Mouse (Mus musculus): ENCODE data around the gene Rfx5. TPM values are rescaled to one million over a fixed set of nuclear protein-coding genes. Genes with fewer than 3 reads are reported as not detected.

Rfx5 gene
- total RNA-seq, 2 experiments from 2014 or later: 5.8 to 7.2 TPM

GRCm38 (mm10) chr3:94974528-94975422, 20.9 kb downstream of the Rfx5 start, which contains the start of gene Pi4kb:
TSS of gene Pi4kb (plus strand) at chr3:94974731.
- DNase-seq: peak; percentile 83
- intact Hi-C loops (cut with DNase I; ENCODE audit: low total_unique reads): no loop called here

DNA sequence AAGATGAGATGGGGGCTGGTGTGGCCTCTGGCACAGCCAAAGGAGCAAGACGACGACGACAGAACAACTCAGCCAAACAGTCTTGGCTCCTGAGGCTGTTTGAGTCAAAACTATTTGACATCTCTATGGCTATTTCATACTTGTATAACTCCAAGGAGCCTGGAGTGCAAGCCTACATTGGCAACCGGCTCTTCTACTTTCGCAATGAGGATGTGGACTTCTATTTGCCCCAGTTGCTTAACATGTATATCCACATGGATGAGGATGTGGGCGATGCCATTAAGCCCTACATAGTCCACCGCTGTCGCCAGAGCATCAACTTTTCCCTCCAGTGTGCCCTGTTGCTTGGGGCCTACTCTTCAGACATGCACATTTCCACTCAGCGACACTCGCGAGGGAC, 30.4 kb downstream of the Rfx5 start:
- no peak for DNase-seq
- intact Hi-C loops (cut with DNase I; ENCODE audit: low total_unique reads): no loop called here

- intact Hi-C loops (cut with DNase I; ENCODE audit: low total_unique reads): no loop called here
- no peak for DNase-seq
Measured at GRCm38 (mm10) chr3:94985513-94985912, 31.6 kb downstream of the Rfx5 start.

DNA sequence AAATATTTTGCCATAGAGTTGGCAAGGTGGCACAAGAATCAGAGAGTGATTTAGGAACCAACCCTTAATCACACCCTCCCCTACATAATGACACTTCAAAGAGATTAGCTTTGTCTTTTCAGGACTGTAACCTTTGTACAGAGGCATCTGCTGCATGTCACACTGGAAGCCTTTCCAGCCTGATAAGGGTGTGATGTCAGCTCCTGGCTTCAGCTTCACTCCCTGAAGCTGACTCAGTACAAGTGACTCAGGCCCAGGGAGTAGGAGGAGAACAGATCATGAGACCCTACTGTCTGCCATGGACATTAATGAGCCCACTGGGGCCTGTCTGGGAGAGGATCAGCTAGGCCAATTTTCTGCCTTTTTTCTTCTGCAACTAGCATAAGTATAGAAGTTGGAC, 33.7 kb downstream of the Rfx5 start:
- peak; percentile 74 for DNase-seq
- intact Hi-C loops (cut with DNase I; ENCODE audit: low total_unique reads): no loop called here

DNA sequence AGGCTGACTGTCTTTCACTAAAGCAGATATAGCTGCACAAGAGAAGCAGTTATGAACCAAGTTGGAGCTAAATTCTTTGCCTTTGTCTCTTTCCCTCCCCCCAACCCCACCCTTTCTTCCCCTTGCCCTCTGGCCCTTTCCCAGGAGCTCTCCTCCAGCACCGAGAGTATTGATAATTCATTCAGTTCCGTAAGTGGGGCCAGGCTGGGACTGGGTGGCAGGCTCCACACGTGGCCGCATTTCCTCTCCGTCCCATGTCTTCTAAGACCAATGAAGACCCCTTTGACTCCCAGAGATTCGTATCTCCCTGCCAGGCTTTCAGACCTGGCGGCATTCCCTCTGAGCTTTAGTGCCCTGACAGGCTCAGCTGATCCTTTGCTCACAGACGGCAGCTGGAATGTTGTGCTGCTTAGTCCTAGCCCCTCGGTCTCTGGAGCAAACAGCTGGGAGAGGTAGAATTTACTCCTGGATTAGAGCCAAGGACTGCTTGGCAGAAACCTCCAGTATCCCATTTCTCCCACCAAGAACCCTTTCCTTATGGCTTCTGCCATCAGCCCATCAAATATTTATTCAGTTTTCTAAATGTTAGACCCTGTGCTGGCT, 35.4 kb downstream of the Rfx5 start:
- peak; percentile 60 for DNase-seq
- intact Hi-C loops (cut with DNase I; ENCODE audit: low total_unique reads): no loop called here

GRCm38 (mm10) chr3:94996946-94997345, 43.1 kb downstream of the Rfx5 start:
- peak; percentile 73 for DNase-seq
- intact Hi-C loops (cut with DNase I; ENCODE audit: low total_unique reads): loop anchor here (2.0 kb wide), 1 partner anchor 46 kb away; no protein-coding TSS in a partner anchor

DNA sequence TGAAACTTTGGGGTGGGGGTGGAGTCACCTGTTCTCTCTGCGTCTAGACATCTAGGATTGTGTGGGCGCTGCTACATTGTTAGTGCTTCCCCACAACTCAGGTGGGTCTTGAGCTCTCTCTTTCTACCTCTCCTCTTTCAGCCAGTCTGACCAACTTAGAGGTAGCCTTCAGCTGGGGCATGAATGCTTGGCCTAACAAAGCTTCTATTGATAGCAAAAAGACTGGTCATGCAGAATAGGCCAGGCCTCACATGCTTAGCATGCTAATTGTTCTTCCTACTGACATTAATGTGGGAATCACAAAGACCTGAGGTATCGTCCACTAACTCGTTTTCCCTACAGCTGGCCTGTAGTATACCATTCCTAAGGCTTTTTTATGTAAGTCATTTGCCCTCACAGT, 48.7 kb downstream of the Rfx5 start:
- intact Hi-C loops (cut with DNase I; ENCODE audit: low total_unique reads): no loop called here
- no peak for DNase-seq

DNA sequence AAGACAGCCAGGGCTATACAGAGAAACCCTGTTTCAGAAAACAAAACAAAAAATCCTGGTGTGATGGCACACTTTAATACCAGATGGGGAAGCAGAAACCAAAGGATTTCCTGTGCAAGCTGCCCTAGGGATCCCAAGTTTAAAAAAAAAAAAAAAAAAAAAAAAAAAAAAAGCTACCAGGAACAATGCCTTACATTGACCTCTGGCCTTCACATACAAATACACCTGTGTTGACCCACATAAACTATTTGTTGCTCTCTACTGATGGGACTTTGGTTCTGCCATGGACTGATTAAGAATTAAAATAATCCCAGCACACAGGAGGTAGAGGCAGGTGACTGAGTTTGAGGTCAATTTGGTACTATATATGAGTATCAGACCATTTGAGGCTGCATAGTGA, 49.4 kb downstream of the Rfx5 start:
- no peak for DNase-seq
- intact Hi-C loops (cut with DNase I; ENCODE audit: low total_unique reads): no loop called here

- no peak for DNase-seq
- intact Hi-C loops (cut with DNase I; ENCODE audit: low total_unique reads): no loop called here
Measured at GRCm38 (mm10) chr3:95005651-95006050, 51.8 kb downstream of the Rfx5 start.

DNA sequence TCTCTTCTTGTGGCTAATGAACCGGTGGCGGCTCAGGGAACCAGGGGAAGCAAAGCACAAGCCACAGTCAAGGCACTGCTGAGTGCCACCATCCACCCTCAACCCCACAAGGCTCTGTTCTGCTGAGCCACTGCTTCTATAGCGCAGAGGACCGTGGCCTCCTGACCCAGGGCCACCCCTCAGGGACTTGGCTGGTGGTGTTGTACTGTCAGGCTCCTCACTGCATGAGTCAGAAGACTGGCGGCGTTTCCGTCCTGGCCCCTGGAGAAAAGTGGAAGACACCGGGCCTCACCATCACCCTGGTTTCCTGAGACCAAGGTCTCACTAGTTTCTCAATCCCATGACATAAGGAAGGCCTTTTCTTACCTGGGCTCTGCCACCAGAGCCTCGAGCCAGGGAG, 53.8 kb downstream of the Rfx5 start:
- intact Hi-C loops (cut with DNase I; ENCODE audit: low total_unique reads): no loop called here
- peak; percentile 41 for DNase-seq

DNA sequence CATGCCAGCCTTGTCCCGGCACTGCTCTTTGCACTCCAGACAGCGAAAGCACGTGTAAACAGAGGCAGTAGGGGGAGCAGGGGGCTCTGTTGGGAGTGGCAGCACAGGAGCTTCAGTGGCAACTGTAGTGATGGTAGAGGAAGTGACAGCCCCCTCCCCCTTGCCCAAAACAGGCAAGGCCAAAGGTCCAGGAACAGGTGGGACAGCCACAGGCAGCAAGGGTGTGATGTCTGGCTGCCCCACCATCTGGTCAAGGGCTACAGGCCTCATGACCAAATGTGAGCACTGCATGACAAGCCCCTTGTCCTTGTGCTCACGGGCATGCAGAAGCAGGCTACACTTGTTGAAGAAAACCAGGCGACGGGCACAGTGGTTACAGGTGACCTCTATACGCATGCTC, 56.5 kb downstream of the Rfx5 start:
- no peak for DNase-seq
- intact Hi-C loops (cut with DNase I; ENCODE audit: low total_unique reads): no loop called here

Small RNA genes lying within 50 kb of the gene (microRNA-seq; reads per million reads assigned to microRNA genes)
- gene Mir7013: 0.96 to 1.0 reads per million in 2 experiments

Other genes with a start within 250 kb of the Rfx5 start
- under 1 TPM; 0.11 to 0.16 TPM for gene Cgn, start 167.6 kb upstream of the Rfx5 start, total RNA-seq (2021)
- gene Pogz, start 116.5 kb upstream of the Rfx5 start, total RNA-seq (2021): 10 to 100 TPM; 13.9 to 18.1 TPM
- gene Psmb4, start 67.1 kb upstream of the Rfx5 start, total RNA-seq (2021): 100 to 1,000 TPM; 202 to 211 TPM
- gene Selenbp1, start 21.0 kb upstream of the Rfx5 start, total RNA-seq (2021): 1 to 10 TPM; 8.9 to 9.5 TPM
- 10 to 100 TPM; 23.5 to 24.1 TPM for gene Pi4kb, start 20.7 kb downstream of the Rfx5 start, total RNA-seq (2021)
- 10 to 100 TPM; 12.4 to 13.8 TPM for gene Zfp687, start 61.4 kb downstream of the Rfx5 start, total RNA-seq (2021)
- 100 to 1,000 TPM; 155 to 162 TPM for gene Psmd4, start 88.5 kb downstream of the Rfx5 start, total RNA-seq (2021)
- gene Pip5k1a, start 152.9 kb downstream of the Rfx5 start, total RNA-seq (2021): 10 to 100 TPM; 17.4 to 18.9 TPM
- gene Vps72, start 156.9 kb downstream of the Rfx5 start, total RNA-seq (2021): 10 to 100 TPM; 29.6 to 41.0 TPM
- 100 to 1,000 TPM; 511 to 517 TPM for gene Tmod4, start 170.4 kb downstream of the Rfx5 start, total RNA-seq (2021)
- gene Scnm1, start 179.9 kb downstream of the Rfx5 start, total RNA-seq (2021): 10 to 100 TPM; 31.8 to 40.5 TPM
- 1 to 10 TPM; 7.4 to 8.4 TPM for gene Lysmd1, start 180.0 kb downstream of the Rfx5 start, total RNA-seq (2021)
- under 1 TPM; 0.82 to 0.92 TPM for gene Tnfaip8l2, start 188.3 kb downstream of the Rfx5 start, total RNA-seq (2021)
- gene Sema6c, start 206.4 kb downstream of the Rfx5 start, total RNA-seq (2021): 100 to 1,000 TPM in 1 of 2 experiments, 10 to 100 TPM in 1; 97.1 to 106 TPM

All from gastrocnemius, postnatal 14 days (tissue).